Mouse (Mus musculus): ENCODE data around the gene Colq.

The Colq gene

DNA sequence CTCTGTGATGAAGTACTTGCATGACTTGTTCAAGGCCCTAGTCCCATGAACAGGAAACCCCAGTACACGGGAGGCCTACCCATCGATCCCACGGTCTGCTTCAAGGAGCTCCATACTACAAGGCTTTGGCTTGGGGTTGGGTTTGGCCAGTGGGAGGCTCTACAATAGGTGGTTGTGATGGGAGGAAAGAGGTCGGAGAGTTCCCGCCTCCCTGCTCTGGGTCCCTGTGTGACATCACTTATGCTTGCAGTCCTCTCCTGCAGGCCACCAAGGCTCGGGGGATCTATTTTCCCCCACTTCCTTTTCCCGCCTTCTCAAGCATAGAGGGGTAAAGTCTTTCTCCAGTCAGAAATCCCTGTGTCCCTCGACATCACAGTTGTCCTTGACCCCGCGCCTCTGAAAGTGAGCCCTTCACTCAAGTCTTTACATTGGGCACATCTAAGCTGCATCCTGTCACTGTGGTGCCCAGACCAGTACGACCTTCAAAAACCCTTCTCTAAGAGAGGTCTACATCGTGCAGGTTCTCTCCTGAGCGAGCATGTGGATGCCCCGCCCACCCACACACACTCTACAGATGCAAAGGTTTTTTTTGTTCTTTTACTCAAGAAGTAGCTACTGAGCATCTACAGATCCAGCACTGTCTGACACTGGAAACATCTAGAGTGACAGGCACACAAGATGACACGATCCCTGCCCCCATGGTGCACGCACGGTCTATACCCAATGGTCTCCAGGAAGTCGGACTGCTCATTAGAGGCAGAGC is 16.1 kb downstream of the Colq start:
- DNase-seq (ENCODE audit: low spot score in 2 of 2), result peak; percentile 50 to 51

- no peak for DNase-seq (ENCODE audit: low spot score in 2 of 2)
Observed at GRCm38 (mm10) chr14:31572561-31573175, 18.5 kb downstream of the Colq start.

DNA sequence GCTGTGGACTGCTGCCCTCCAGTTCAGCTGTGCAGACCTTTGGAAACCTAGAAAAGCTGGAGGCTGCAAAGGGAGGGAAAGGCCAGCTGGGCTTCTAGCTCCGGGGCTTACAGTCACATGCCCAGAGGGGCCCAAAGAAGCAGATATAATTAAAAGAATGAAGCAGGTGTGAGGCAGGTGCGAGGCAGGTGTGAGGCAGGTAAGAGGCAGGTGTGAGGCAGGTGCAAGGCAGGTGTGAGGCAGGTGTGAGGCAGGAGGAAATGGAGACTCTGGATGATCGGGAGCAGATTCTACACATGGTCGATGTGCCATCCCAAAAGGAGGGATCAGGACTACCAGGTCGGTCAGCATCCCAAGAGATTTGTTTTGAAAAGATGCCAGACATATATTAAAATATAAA is 19.7 kb downstream of the Colq start:
- DNase-seq (ENCODE audit: low spot score in 2 of 2), result no peak

GRCm38 (mm10) chr14:31570131-31570951 is 20.8 kb downstream of the Colq start:
- DNase-seq (ENCODE audit: low spot score in 2 of 2), result peak; percentile 64 to 79

GRCm38 (mm10) chr14:31569151-31569631 is 22.0 kb downstream of the Colq start:
- DNase-seq (ENCODE audit: low spot score in 2 of 2), result peak; percentile 61 to 68

- DNase-seq (ENCODE audit: low spot score in 2 of 2), result no peak
Observed at GRCm38 (mm10) chr14:31565478-31566212, 25.5 kb downstream of the Colq start.

DNA sequence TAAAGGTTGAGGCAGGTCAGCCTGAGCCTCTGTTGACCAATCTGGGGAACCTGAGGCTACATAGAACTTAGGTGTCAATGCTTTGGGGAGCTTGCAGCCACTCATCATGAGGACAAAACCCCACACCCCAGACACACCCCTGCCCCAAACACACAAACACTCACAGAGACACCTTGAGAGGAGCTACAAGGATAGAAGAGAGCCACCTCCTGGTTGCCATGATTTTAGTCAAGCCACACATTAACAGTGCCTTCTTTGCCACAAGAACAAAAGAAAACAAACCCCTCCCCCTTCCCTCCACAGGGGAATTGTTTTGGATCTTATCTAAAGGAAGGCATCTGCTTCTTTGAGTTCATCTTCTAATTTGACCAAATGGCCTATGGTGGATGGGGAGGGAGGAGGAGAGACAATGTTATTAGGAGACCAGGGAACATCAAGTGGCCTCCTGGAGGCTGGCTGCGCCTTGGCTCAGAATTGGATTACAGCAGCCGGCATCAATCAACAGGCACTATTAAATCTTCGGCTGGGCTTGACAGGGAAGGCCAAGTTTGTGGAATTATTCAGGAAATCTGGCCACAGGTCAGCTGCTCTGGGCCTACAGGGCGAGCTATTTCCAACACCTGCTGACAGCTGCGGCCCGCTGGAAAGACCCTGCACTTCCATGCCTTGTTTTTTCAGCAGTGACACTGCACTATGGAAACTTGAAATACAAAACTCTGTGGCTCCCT is 26.5 kb downstream of the Colq start:
- DNase-seq (ENCODE audit: low spot score in 2 of 2), result peak in 1 of 2 experiments; percentile 32

DNA sequence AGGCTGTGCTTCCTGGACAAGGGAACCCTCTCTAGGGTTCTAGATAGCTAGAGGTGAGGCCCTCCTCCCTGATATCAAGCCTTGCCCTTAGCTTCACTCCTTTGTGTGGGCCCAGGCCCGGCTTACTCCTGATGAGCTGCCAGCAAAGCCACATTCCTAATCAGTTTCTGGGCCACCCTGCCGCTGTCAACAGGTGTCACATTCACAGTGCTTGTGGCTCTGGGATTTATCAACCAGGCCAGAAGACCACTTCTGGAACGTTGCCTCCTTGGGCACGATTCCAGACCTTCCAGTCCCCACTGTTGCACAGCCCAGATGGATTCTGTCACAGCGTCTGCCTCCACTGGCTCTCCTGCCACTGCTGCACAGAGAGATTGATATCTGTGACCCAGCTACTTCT is 30.3 kb downstream of the Colq start:
- DNase-seq (ENCODE audit: low spot score in 2 of 2), result no peak

- no peak for DNase-seq (ENCODE audit: low spot score in 2 of 2)
Observed at GRCm38 (mm10) chr14:31559216-31559615, 31.9 kb downstream of the Colq start.

DNA sequence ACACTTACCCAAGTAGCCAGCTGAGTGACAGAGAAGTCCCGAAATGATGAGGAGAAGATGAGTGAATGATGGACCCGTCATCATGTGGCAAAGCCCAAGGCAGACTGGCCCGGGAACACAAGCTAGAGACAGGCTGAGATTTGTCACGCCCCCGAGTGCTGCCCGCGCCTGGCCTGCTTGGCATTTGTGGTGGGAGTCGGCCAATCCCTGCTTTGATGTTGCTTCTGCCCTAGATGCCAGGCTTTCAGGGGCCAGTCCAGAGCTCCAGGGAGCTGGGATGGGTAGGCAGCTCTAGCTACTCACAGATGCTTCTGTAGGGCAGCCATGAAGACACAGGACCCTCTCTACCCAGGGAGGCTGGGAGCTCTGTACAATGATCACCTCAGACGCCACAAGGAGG is 33.4 kb downstream of the Colq start:
- no peak for DNase-seq (ENCODE audit: low spot score in 2 of 2)

DNA sequence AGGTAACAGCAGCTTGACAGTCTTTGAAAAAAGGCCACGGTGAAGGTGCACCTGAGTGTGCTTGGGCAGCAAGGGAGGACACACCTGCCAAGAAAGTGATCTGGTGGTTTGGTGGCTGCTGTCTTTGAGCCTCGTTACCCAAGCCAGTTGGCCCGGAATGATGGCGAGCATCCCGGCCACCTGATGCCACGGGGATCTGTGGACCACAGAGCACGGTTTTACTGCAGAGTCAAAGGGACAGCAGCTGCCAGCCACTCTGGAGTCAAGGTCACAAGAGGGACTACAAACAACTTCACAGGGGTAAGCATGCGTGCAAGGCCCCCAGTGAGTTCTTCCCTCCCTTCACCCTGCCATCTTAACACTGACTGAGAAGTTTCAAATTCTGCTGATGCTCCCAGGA is 33.9 kb downstream of the Colq start:
- DNase-seq (ENCODE audit: low spot score in 2 of 2), result peak in 1 of 2 experiments; percentile 46

DNA sequence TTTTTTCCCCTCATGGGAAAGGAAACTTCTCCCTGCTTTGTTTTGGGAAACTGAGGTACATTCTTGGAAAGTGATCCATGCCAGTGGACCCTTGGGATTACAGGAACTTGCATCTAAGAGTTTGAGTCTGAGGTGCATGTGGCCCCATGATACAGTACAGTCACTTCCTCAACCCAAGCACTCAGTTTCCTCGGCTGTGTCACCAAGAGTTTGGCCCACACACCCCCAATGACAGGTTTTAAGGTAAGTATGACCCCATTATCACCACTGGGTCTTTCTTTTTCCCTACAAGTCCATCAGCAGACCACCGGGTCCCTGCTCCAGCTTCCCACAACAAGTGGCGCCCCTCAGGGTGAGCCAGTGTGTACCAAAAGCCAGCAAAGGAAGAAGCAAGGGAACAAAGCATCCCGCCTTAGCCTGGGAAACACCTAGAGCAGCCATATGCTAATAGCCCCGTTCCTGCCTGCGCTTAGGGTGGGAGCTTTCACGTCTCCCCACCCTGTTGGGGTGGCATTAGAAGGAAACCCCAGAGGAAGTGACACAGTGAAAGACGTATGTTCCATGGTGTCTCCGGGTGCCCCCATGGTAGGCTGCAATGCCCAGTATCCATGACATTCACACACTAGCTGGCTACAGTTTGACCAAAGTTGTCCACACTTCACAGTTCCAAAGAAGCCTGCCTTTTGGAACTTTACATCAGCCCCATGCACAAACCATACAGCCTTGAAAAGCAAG is 34.5 kb downstream of the Colq start:
- no peak for DNase-seq (ENCODE audit: low spot score in 2 of 2)

- peak; percentile 94 to 96 for DNase-seq (ENCODE audit: low spot score in 2 of 2)
Observed at GRCm38 (mm10) chr14:31555963-31556434, 35.1 kb downstream of the Colq start.

GRCm38 (mm10) chr14:31555021-31555420 is 36.1 kb downstream of the Colq start:
- DNase-seq (ENCODE audit: low spot score in 2 of 2), result peak; percentile 64 to 69

GRCm38 (mm10) chr14:31543885-31544442 is 47.2 kb downstream of the Colq start:
- no peak for DNase-seq (ENCODE audit: low spot score in 2 of 2)

DNA sequence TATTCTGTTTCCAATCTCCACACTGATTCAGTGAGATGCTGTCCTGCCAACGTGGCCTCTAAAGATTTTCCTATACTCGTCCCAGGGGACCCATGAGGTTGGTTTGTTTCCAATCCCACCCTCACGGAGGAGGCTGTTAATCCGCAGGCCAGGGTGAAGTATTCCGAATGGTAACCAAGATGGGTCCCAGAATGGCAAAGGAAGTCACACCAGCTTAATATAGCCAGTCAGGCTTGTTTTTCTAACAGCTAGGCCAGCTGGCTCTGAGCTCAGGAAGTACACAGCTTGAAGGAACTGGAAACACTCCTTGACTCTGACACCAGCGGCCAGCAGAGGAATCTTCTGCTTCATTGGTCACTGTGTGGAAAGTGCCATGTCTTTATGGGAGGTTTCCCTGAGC is 53.8 kb downstream of the Colq start:
- DNase-seq (ENCODE audit: low spot score in 2 of 2), result no peak

DNA sequence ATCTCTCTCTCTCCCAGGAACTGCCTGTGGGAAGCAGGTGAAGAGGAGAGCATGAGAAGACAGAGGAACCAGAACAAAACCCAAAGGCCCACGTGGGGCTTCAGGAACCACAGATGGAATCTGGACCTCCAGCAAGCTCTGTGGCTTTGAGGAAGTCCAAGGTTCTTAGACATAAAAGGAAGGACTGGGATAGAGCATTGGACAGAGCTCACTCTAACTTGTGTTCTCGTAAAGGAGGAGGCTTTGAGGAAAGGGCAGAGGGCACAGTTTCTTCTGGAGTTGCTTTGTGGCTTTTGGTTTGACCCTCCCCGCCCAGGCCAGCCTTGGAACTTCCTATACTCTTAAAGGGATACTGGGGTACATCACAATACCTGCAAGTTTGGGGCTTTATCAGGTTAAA is 58.5 kb downstream of the Colq start:
- no peak for DNase-seq (ENCODE audit: low spot score in 2 of 2)

DNA sequence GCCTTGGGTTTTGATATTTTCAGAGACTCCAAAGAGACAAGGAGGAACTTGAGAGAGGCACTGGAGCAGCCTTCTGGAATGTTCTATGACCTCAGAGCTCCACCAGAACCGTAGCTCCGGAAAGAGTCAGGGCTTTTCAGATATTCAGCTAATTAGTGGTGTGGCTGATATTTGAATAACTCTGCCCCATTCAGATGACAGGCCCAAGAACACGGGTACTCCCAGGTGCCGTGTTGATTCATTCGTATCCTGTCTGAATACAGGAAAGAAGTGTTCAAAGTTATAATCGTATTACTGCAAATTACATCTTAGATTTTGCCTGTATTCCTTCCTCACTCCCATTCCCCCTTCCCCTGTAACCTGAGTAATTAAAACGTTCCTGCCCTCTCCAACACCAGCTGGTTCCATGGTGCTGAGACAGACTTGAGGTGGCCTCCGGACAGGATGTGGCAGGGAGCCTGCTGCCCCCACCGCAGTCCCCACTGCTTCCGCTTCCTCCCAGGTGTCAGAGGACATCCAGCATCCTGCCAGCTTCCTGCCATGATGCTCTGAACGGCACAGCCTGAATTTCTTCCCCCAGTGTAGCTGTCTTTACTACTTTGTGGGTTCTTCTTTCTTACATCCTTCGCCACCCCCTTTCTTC is 59.5 kb downstream of the Colq start:
- DNase-seq (ENCODE audit: low spot score in 2 of 2), result peak; percentile 86 to 90

DNA sequence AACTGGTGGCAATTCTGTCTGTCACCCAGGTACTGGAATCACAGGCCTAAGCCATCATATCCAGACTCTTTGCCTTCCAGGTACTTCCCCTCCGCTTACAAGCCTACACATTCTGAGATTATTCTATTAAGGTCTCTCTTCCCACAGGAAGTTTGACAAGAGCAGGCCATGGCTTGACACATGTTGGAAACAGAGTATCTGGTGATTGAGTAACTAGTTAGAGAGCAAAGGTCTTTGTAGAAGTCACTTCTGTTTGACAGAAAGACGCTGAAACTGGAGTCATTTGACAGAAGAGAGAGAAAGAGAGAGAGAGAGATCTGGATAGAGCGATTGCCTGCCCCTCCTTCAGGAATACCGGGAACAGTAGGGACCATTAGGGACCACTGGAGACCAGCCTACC is 60.3 kb downstream of the Colq start:
- DNase-seq (ENCODE audit: low spot score in 2 of 2), result no peak

Measured in thymus, postnatal 10 days (tissue).